22 mouse cellular contexts compared by ENCODE assay signal in the genomic region with DNA sequence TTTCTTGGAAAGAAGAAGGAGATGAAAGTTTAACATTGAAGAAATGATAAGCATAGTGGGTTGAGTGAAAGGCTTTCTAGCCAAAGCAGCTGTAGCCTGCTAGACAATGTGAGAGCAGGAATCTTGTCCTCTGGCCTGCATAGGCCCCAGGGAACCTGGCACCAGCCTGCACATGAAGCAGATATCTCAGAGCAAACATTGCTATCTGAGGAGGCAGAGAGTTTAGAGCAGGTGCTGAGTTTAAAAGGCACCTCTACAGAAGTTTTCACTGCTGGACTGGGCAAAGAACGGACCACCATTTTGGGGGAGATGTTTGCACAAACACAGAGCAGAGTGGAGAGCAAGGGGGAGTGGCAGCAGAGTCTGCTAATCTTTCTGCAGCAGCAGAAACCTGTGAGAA.
"Had no signal": no experiment of that assay in that cellular context is flagged by ENCODE, and none has a peak within 500 bp of the region (broad histone marks: within the 10 kb centered on the region; RNA-seq: fewer than 3 reads in every experiment).

No protein-coding gene starts in this region.

- H3K36me3 ChIP-seq: heart, embryonic 10.5 days; heart, embryonic 13.5 days; heart, embryonic 15.5 days; hindbrain, embryonic 13.5 days; hindbrain, embryonic 15.5 days; limb, embryonic 13.5 days; limb, embryonic 15.5 days; liver, embryonic 13.5 days had no signal

- H3K9ac ChIP-seq: heart, embryonic 13.5 days; heart, embryonic 15.5 days; hindbrain, embryonic 13.5 days; hindbrain, embryonic 15.5 days; limb, embryonic 13.5 days; limb, embryonic 15.5 days; liver, embryonic 13.5 days had no signal

- H3K4me3 ChIP-seq: heart, embryonic 10.5 days; heart, embryonic 13.5 days; heart, embryonic 15.5 days; hindbrain, embryonic 13.5 days; hindbrain, embryonic 15.5 days; layer of hippocampus, adult 2 months; limb, embryonic 13.5 days; limb, embryonic 15.5 days; liver, embryonic 13.5 days had no signal

- H3K4me2 ChIP-seq: heart, embryonic 13.5 days; heart, embryonic 15.5 days; hindbrain, embryonic 13.5 days; hindbrain, embryonic 15.5 days; limb, embryonic 13.5 days; limb, embryonic 15.5 days; liver, embryonic 13.5 days had no signal

- DNase-seq: gastrocnemius, postnatal 10 days; gastrocnemius, postnatal 25 days; heart, adult 18-20 months; heart, postnatal 14 days; heart, postnatal 36 days; kidney, adult 18-20 months; kidney, adult 8-10 months; kidney, postnatal 10 days; kidney, postnatal 25 days; kidney, postnatal 4 days; layer of hippocampus, postnatal 36 days; left cerebral cortex, postnatal 4 days; liver, embryonic 13.5 days had no signal

- H3K4me1 ChIP-seq: heart, embryonic 10.5 days; heart, embryonic 13.5 days; heart, embryonic 15.5 days; hindbrain, embryonic 13.5 days; hindbrain, embryonic 15.5 days; limb, embryonic 13.5 days; limb, embryonic 15.5 days; liver, embryonic 13.5 days had no signal

- ATAC-seq: hindbrain, postnatal 0 days had no signal

- H3K9me3 ChIP-seq: heart, embryonic 10.5 days; heart, embryonic 13.5 days; heart, embryonic 15.5 days; hindbrain, embryonic 13.5 days; hindbrain, embryonic 15.5 days; limb, embryonic 13.5 days; limb, embryonic 15.5 days; liver, embryonic 13.5 days had no signal

- H3K27ac ChIP-seq: heart, embryonic 10.5 days; heart, embryonic 13.5 days; heart, embryonic 15.5 days; hindbrain, embryonic 13.5 days; hindbrain, embryonic 15.5 days; hindbrain, postnatal 0 days; layer of hippocampus, adult 2 months; limb, embryonic 13.5 days; limb, embryonic 15.5 days; liver, embryonic 13.5 days had no signal

- H3K27me3 ChIP-seq: heart, embryonic 13.5 days; heart, embryonic 15.5 days; hindbrain, embryonic 13.5 days; hindbrain, embryonic 15.5 days; limb, embryonic 13.5 days; limb, embryonic 15.5 days; liver, embryonic 13.5 days had no signal
